Mouse (Mus musculus) intestine, embryonic 15.5 days (tissue): ENCODE data around the gene Cntn5. TPM values are rescaled to one million over a fixed set of nuclear protein-coding genes. Genes with fewer than 3 reads are reported as not detected.

ENCODE experiments used
- ATAC-seq: fragments of 200-750 bp; cut with Nextera tagmentation; 2 replicates; pipeline ENCODE4 v1.8.0; 2017; ENCODE audit warnings: moderate TSS enrichment, moderate library complexity
- H3K27ac ChIP-seq: fragments of 300-500 bp; sonication (generic); 2 replicates; pipeline ENCODE4 v1.5.1; 2015; ENCODE audit warnings: mild to moderate bottlenecking, inconsistent platforms
- H3K27me3 ChIP-seq: fragments of 300-500 bp; sonication (generic); replicated peaks from 2 replicates; pipeline ENCODE4 v1.6.1; 2015; ENCODE audit warnings: inconsistent platforms
- H3K36me3 ChIP-seq: fragments of 300-500 bp; sonication (generic); 2 replicates; pipeline ENCODE4 v1.6.1; 2015; ENCODE audit warnings: inconsistent platforms
- H3K4me1 ChIP-seq: fragments of 300-500 bp; sonication (generic); replicated peaks from 2 replicates; pipeline ENCODE4 v1.6.1; 2015; ENCODE audit warnings: inconsistent platforms
- H3K4me2 ChIP-seq: fragments of 300-500 bp; sonication (generic); replicated peaks from 2 replicates; pipeline ENCODE4 v1.6.1; 2015; ENCODE audit warnings: mild to moderate bottlenecking, inconsistent platforms
- H3K4me3 ChIP-seq: fragments of 300-500 bp; sonication (generic); replicated peaks from 2 replicates; pipeline ENCODE4 v1.5.1; 2015; ENCODE audit warnings: inconsistent platforms
- H3K9ac ChIP-seq: fragments of 300-500 bp; sonication (generic); 2 replicates; pipeline ENCODE4 v1.6.1; 2015; ENCODE audit warnings: inconsistent platforms
- H3K9me3 ChIP-seq: fragments of 300-500 bp; sonication (generic); 2 replicates; pipeline ENCODE4 v1.6.1; 2016; ENCODE audit warnings: inconsistent platforms
- WGBS: fragments of 180-500 bp; shearing (Covaris S2); methylation state at CpG from one replicate; pipeline ENCODE4 v1.1.7; 2015; 5-methylcytosine and 5-hydroxymethylcytosine counted together
- polyA plus RNA-seq: library from polyadenylated mRNA; unstranded; fragments of >200 nt; fragmentation: Nextera tagmentation; extraction: Ambion mirVana; gene quantifications from 2 replicates; pipeline ENCODE4 v1.2.1, GENCODE M21; 2015

Gene Cntn5
- polyA plus RNA-seq, 1 experiment from 2014 or later = 0.57 TPM

DNA sequence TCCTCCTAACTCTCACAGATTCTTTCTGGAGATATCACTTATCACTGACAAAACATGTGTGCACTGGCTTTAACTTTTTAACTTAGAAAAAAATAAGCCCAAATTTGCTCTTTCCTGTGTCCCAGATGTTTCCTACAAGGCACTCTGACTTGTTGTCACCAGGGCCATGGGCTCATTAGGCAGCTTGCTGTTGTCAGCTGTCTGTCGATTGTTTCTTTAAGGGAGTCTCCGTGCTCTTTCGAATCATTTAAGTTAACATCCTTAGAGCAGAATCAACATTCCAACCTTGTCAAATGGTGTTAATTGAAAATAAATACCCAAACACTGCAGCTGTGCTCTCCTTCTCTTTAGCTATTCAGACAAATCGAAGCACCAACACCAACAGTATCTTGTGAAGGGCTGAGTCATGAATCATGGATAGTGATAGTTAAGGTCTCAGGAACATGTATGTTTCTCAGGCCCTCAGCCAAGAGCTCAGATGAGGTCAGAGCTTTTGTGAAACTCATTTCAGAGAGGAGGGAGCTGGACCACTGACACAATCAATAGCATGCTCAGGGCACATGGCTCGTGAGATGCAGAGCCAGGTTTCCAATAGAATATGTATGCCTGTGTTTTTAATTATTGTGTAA lies 802.6 kb downstream of the Cntn5 start:
- WGBS = 45% methylated on average over 5 of the region's 5 CpGs
- no peak overlapping the region for H3K4me2 ChIP-seq
- H3K27me3 ChIP-seq = no peaks in the 10 kb centered on the region
- no peak overlapping the region for H3K27ac ChIP-seq
- H3K4me3 ChIP-seq = no peak overlapping the region
- H3K9ac ChIP-seq = no peak overlapping the region
- no peak for ATAC-seq
- H3K36me3 ChIP-seq = no peaks in the 10 kb centered on the region
- H3K9me3 ChIP-seq = no peaks in the 10 kb centered on the region
- H3K4me1 ChIP-seq = no peaks in the 10 kb centered on the region

DNA sequence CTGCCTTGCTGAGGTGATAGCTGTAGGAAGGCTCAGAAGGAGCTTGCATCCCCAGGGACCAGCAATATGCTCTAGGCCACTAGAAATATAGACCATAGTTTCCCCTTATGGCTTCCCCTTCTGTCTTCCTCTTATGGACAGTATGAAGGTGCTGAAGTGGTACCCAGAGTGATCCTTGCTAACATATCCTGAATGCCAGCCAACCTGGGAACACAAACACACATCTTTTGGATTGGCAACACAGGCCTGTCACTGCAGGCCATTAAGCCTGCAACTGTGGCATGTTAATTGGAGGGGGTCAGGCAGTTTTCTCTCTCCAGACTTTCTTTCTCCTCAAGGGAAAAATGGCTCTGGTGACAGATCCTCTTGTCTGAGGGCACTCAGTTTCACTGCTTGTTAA lies 828.3 kb downstream of the Cntn5 start:
- Histone ChIP-seq H3K4me3 (no peak overlapping the region), H3K4me1 (no peaks in the 10 kb centered on the region), H3K27me3 (no peaks in the 10 kb centered on the region), H3K9ac (no peak overlapping the region), H3K36me3 (no peaks in the 10 kb centered on the region), H3K4me2 (no peak overlapping the region), H3K27ac (no peak overlapping the region), H3K9me3 (no peaks in the 10 kb centered on the region)
- ATAC-seq = no peak

GRCm38 (mm10) chr9:10073401-10073800 lies 831.2 kb downstream of the Cntn5 start:
- Histone ChIP-seq H3K4me1 (no peaks in the 10 kb centered on the region), H3K4me3 (no peak overlapping the region), H3K9me3 (no peaks in the 10 kb centered on the region), H3K9ac (no peak overlapping the region), H3K27ac (no peak overlapping the region), H3K4me2 (no peak overlapping the region), H3K36me3 (no peaks in the 10 kb centered on the region), H3K27me3 (no peaks in the 10 kb centered on the region)
- 67% methylated on average over 4 of the region's 4 CpGs for WGBS
- no peak for ATAC-seq

GRCm38 (mm10) chr9:10072860-10073259 lies 831.7 kb downstream of the Cntn5 start:
- H3K4me1 ChIP-seq = no peaks in the 10 kb centered on the region
- no peaks in the 10 kb centered on the region for H3K36me3 ChIP-seq
- no peaks in the 10 kb centered on the region for H3K9me3 ChIP-seq
- no peak overlapping the region for H3K9ac ChIP-seq
- H3K4me2 ChIP-seq = no peak overlapping the region
- no peak overlapping the region for H3K4me3 ChIP-seq
- H3K27me3 ChIP-seq = no peaks in the 10 kb centered on the region
- 70% methylated on average over 5 of the region's 5 CpGs for WGBS
- H3K27ac ChIP-seq = no peak overlapping the region
- no peak for ATAC-seq

GRCm38 (mm10) chr9:10071271-10071670 lies 833.3 kb downstream of the Cntn5 start:
- no peak for ATAC-seq
- no peaks in the 10 kb centered on the region for H3K27me3 ChIP-seq
- no peak overlapping the region for H3K27ac ChIP-seq
- no peaks in the 10 kb centered on the region for H3K4me1 ChIP-seq
- H3K36me3 ChIP-seq = no peaks in the 10 kb centered on the region
- no peaks in the 10 kb centered on the region for H3K9me3 ChIP-seq
- WGBS = 36% methylated on average over 2 of the region's 2 CpGs
- no peak overlapping the region for H3K9ac ChIP-seq
- no peak overlapping the region for H3K4me2 ChIP-seq
- no peak overlapping the region for H3K4me3 ChIP-seq

DNA sequence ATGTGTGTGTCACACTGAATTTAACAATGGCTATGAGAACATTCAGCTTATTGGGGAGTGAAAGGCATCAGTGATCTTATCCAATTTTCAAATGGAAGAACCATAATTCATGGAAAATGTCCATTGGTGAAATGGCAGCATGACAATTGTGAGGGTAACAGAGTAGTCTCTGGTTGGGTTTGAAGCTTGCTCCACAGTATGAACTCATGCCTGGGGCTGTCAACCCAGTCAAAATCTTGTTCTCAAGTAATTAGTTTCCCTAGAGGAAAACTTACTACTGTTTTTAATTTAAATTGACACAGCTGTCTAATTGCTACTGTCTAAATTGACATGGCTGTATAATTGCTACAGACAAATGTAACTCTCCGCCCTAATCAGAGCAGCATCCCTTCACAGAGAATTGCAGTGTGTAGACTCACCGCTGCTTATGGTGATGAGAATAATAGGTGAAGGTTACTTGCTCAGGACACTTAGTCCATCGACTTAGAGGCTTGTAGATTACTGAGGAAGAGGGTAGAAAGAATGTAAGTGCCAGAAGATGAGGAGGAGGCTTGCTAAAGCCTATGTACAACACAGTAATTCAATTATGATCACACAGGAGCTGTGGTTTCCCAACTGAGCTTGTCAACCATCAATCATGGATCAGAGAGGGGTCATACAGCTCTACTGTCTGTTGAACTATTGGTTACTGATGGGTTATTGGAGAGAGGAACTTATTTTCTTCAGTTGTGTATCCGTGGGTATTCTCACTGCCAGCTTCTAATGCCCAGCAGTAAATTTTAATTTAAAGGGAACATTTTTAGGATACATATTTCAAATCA lies 859.4 kb downstream of the Cntn5 start:
- Histone ChIP-seq H3K4me2 (no peak overlapping the region), H3K9ac (no peak overlapping the region), H3K27me3 (no peaks in the 10 kb centered on the region), H3K27ac (no peak overlapping the region), H3K4me3 (no peak overlapping the region), H3K4me1 (no peaks in the 10 kb centered on the region), H3K9me3 (no peaks in the 10 kb centered on the region), H3K36me3 (no peaks in the 10 kb centered on the region)
- WGBS = 83% methylated on average over 4 of the region's 4 CpGs
- no peak for ATAC-seq

GRCm38 (mm10) chr9:10043001-10043400 lies 861.6 kb downstream of the Cntn5 start:
- Histone ChIP-seq H3K27ac (no peak overlapping the region), H3K9ac (no peak overlapping the region), H3K4me3 (no peak overlapping the region), H3K4me1 (no peaks in the 10 kb centered on the region), H3K36me3 (no peaks in the 10 kb centered on the region), H3K27me3 (no peaks in the 10 kb centered on the region), H3K4me2 (no peak overlapping the region), H3K9me3 (no peaks in the 10 kb centered on the region)
- no peak for ATAC-seq
- whole genome bisulfite sequencing = 78% methylated on average over 3 of the region's 3 CpGs

GRCm38 (mm10) chr9:10015129-10015528 lies 889.4 kb downstream of the Cntn5 start:
- Histone ChIP-seq H3K4me1 (no peaks in the 10 kb centered on the region), H3K9me3 (no peaks in the 10 kb centered on the region), H3K27me3 (no peaks in the 10 kb centered on the region), H3K27ac (no peak overlapping the region), H3K36me3 (no peaks in the 10 kb centered on the region), H3K4me3 (no peak overlapping the region), H3K4me2 (no peak overlapping the region), H3K9ac (no peak overlapping the region)
- ATAC-seq = no peak
- 79% methylated on average over 3 of the region's 3 CpGs for WGBS

- Histone ChIP-seq H3K9ac (no peak overlapping the region), H3K36me3 (no peaks in the 10 kb centered on the region), H3K4me3 (no peak overlapping the region), H3K27me3 (no peaks in the 10 kb centered on the region), H3K27ac (no peak overlapping the region), H3K4me1 (no peaks in the 10 kb centered on the region), H3K9me3 (no peaks in the 10 kb centered on the region), H3K4me2 (no peak overlapping the region)
- no peak for ATAC-seq
- 74% methylated on average over 8 of the region's 8 CpGs for WGBS
These were observed 920.5 kb downstream of the Cntn5 start for GRCm38 (mm10) chr9:9984028-9984427.

GRCm38 (mm10) chr9:9983220-9983619 lies 921.4 kb downstream of the Cntn5 start:
- no peak overlapping the region for H3K9ac ChIP-seq
- H3K27ac ChIP-seq = no peak overlapping the region
- H3K27me3 ChIP-seq = no peaks in the 10 kb centered on the region
- 48% methylated on average over 2 of the region's 2 CpGs for WGBS
- H3K36me3 ChIP-seq = no peaks in the 10 kb centered on the region
- no peaks in the 10 kb centered on the region for H3K9me3 ChIP-seq
- no peak for ATAC-seq
- no peak overlapping the region for H3K4me3 ChIP-seq
- no peak overlapping the region for H3K4me2 ChIP-seq
- no peaks in the 10 kb centered on the region for H3K4me1 ChIP-seq

GRCm38 (mm10) chr9:9965370-9965769 lies 939.2 kb downstream of the Cntn5 start:
- 90% methylated on average over 4 of the region's 4 CpGs for WGBS
- Histone ChIP-seq H3K27ac (no peak overlapping the region), H3K9me3 (no peaks in the 10 kb centered on the region), H3K4me1 (no peaks in the 10 kb centered on the region), H3K36me3 (no peaks in the 10 kb centered on the region), H3K9ac (no peak overlapping the region), H3K27me3 (no peaks in the 10 kb centered on the region), H3K4me3 (no peak overlapping the region), H3K4me2 (no peak overlapping the region)
- no peak for ATAC-seq

DNA sequence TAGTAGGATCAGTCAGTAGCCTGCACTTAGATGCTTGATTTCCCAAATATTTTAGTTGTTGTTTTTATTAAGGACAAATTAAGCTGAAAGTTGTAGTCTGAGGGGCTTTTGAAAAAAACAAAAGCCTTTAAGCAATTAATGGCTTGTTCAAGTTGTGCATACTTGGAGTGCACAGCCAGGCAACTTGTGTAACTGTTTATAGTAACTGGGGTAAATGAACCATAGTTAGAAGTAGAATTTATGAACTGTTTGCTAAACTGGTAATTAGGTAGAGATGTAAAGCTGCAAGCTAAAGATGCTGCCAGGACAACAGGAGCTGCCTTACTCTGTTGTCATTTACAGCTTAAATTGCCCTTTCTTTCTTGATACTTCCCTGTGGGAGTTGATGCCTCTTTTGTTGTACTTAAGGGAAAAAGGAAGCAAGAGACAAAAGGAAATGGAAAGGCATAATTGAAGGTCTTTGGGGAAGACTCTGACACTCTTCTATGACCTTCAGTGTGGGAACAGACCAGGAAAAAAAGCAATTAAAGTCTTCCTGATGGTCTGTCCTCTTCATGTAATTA lies 943.9 kb downstream of the Cntn5 start:
- no peak overlapping the region for H3K9ac ChIP-seq
- H3K36me3 ChIP-seq = no peaks in the 10 kb centered on the region
- H3K4me2 ChIP-seq = no peak overlapping the region
- H3K27me3 ChIP-seq = no peaks in the 10 kb centered on the region
- no peaks in the 10 kb centered on the region for H3K9me3 ChIP-seq
- no peak for ATAC-seq
- H3K27ac ChIP-seq = no peak overlapping the region
- H3K4me3 ChIP-seq = no peak overlapping the region
- H3K4me1 ChIP-seq = no peaks in the 10 kb centered on the region

- Histone ChIP-seq H3K4me2 (no peak overlapping the region), H3K4me3 (no peak overlapping the region)
- WGBS = 51% methylated on average over 3 of the region's 3 CpGs
These were observed 955.2 kb downstream of the Cntn5 start for GRCm38 (mm10) chr9:9949346-9949745.

More at GRCm38 (mm10) chr9:9949346-9949745, 955.2 kb downstream of the Cntn5 start:
- Histone ChIP-seq H3K9ac (no peak overlapping the region), H3K9me3 (no peaks in the 10 kb centered on the region), H3K4me1 (no peaks in the 10 kb centered on the region), H3K36me3 (no peaks in the 10 kb centered on the region), H3K27ac (no peak overlapping the region), H3K27me3 (no peaks in the 10 kb centered on the region)
- ATAC-seq = no peak
